Mouse (Mus musculus): ENCODE measurements around the gene Gm4302. TPM values are rescaled to one million over a fixed set of nuclear protein-coding genes. Genes with fewer than 3 reads are reported as not detected.
"Not testable (repeated sequence)": the region's sequence is repeated elsewhere in the genome, so short reads cannot be mapped to it uniquely, and the experiment has no call there.

Gm4302 gene
- not detected in 2 replicates for polyA plus RNA-seq (2014; fragmentation: Nextera tagmentation; extraction: Ambion mirVana)

DNA sequence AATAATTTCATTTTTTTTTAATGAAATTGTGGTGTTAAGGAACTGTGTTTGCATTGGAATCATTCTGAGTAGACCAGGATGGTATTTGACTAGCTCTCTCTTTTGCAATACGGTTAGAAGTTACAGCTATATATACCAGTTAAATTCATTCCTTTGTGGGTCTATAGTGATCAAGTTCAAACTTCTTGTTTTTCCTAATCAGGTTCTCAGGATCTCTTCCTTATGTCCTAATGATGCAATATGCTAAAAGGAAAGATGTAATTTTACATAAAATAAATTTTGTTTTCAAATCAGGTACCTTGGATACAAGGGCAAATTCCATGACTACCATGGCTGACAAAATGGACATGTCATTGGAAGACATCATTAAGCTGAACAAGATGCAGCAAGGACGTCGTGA, at the start of gene Gm4302:
Gene Gm4302 (plus strand): TSS at position 301 of the 400 bp plus-strand sequence.
- not testable (repeated sequence) for H3K27ac ChIP-seq (ENCODE audit: low read depth, low read length); H3K9me3 ChIP-seq (ENCODE audit: control insufficient read depth, low read length); DNase-seq (ENCODE audit: low spot score, missing footprints); ATAC-seq (ENCODE audit: low FRiP score); H3K9ac ChIP-seq (ENCODE audit: low read length); H3K4me2 ChIP-seq; H3K36me3 ChIP-seq (ENCODE audit: control insufficient read depth, insufficient read depth, low read length); H3K27me3 ChIP-seq (ENCODE audit: control insufficient read depth, insufficient read depth, low read length); H3K4me3 ChIP-seq (ENCODE audit: low read depth, low read length); H3K4me1 ChIP-seq (ENCODE audit: control insufficient read depth, insufficient read depth, low read length)
- WGBS = no CpG with 5 or more reads among the region's 3 CpGs

DNA sequence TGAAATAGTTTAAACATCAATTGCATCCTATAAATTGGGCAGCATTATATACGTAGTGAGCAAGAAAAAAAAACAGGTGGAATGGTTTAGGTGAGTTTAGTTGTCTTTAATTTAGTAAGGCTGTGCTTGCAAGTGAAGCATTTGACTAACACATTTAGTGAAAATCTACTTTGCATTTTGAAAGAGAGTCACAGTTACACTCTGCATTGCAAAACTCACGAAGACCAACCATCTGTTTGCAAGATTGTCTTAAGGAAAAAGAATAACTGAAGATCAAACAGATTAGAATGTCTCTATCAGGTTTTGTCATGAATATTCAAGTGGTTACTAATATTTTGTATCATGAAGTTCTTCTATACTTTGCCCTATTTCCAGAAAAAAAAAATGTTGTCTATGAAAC, 44.5 kb upstream of the Gm4302 start:
- Histone ChIP-seq H3K4me2 (no peak overlapping the region), H3K9me3 (ENCODE audit: control insufficient read depth, low read length) (no peaks in the 10 kb centered on the region), H3K4me1 (ENCODE audit: control insufficient read depth, insufficient read depth, low read length) (no peaks in the 10 kb centered on the region), H3K9ac (ENCODE audit: low read length) (no peak overlapping the region), H3K27ac (ENCODE audit: low read depth, low read length) (no peak overlapping the region), H3K36me3 (ENCODE audit: control insufficient read depth, insufficient read depth, low read length) (no peaks in the 10 kb centered on the region), H3K4me3 (ENCODE audit: low read depth, low read length) (no peak overlapping the region), H3K27me3 (ENCODE audit: control insufficient read depth, insufficient read depth, low read length) (no peaks in the 10 kb centered on the region)
- ATAC-seq (ENCODE audit: low FRiP score) (no peak), DNase-seq (ENCODE audit: low spot score, missing footprints) (no peak)
- WGBS = 89% methylated on average over 2 of the region's 2 CpGs

DNA sequence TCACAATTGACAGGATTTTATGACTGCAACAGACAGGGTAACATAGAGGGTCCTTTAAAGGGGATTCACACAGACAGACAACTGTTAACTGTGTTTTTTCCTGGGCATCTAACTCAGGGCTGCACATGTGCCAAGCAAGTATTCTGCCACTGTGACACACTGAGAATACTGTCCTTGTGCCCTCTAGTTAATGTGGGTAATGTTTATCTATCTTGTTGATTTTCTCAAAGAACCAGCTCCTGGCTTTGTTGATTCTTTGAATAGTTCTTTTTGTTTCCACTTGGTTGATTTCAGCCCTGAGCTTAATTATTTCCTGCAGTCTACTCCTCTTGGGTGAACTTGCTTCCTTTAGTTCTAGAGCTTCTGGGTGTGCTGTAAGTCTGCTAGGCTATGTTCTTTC, 40.5 kb upstream of the Gm4302 start:
- H3K4me1 ChIP-seq (ENCODE audit: control insufficient read depth, insufficient read depth, low read length); H3K4me3 ChIP-seq (ENCODE audit: low read depth, low read length); H3K4me2 ChIP-seq; H3K27me3 ChIP-seq (ENCODE audit: control insufficient read depth, insufficient read depth, low read length); DNase-seq (ENCODE audit: low spot score, missing footprints); H3K9ac ChIP-seq (ENCODE audit: low read length); H3K9me3 ChIP-seq (ENCODE audit: control insufficient read depth, low read length); H3K36me3 ChIP-seq (ENCODE audit: control insufficient read depth, insufficient read depth, low read length); ATAC-seq (ENCODE audit: low FRiP score); H3K27ac ChIP-seq (ENCODE audit: low read depth, low read length): not testable (repeated sequence)

DNA sequence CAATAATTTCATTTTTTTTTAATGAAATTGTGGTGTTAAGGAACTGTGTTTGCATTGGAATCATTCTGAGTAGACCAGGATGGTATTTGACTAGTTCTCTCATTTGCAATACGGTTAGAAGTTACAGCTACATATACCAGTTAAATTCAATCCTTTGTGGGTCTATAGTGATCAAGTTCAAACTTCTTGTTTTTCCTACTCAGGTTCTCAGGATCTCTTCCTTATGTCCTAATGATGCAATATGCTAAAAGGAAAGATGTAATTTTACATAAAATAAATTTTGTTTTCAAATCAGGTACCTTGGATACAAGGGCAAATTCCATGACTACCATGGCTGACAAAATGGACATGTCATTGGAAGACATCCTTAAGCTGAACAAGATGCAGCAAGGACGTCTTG, 5.3 kb upstream of the Gm4302 start, which contains the start of gene Gm4301:
Gene Gm4301 (plus strand): TSS at position 301 of the 400 bp plus-strand sequence.
- H3K4me2 ChIP-seq; H3K4me3 ChIP-seq (ENCODE audit: low read depth, low read length); ATAC-seq (ENCODE audit: low FRiP score); H3K27ac ChIP-seq (ENCODE audit: low read depth, low read length); DNase-seq (ENCODE audit: low spot score, missing footprints); H3K36me3 ChIP-seq (ENCODE audit: control insufficient read depth, insufficient read depth, low read length); H3K9ac ChIP-seq (ENCODE audit: low read length); H3K9me3 ChIP-seq (ENCODE audit: control insufficient read depth, low read length); H3K4me1 ChIP-seq (ENCODE audit: control insufficient read depth, insufficient read depth, low read length); H3K27me3 ChIP-seq (ENCODE audit: control insufficient read depth, insufficient read depth, low read length): not testable (repeated sequence)
- no CpG with 5 or more reads among the region's 2 CpGs for WGBS

- H3K4me1 ChIP-seq (ENCODE audit: control insufficient read depth, insufficient read depth, low read length); H3K27me3 ChIP-seq (ENCODE audit: control insufficient read depth, insufficient read depth, low read length); H3K9ac ChIP-seq (ENCODE audit: low read length); H3K4me3 ChIP-seq (ENCODE audit: low read depth, low read length); H3K27ac ChIP-seq (ENCODE audit: low read depth, low read length); DNase-seq (ENCODE audit: low spot score, missing footprints); H3K36me3 ChIP-seq (ENCODE audit: control insufficient read depth, insufficient read depth, low read length); ATAC-seq (ENCODE audit: low FRiP score); H3K4me2 ChIP-seq; H3K9me3 ChIP-seq (ENCODE audit: control insufficient read depth, low read length): not testable (repeated sequence)
- WGBS = no CpG with 5 or more reads among the region's 3 CpGs
Measured at GRCm38 (mm10) chr10:100345672-100346071, 5.0 kb downstream of the Gm4302 start, which contains the start of gene Gm4303. Gene Gm4303 (plus strand): TSS chr10:100345972.

DNA sequence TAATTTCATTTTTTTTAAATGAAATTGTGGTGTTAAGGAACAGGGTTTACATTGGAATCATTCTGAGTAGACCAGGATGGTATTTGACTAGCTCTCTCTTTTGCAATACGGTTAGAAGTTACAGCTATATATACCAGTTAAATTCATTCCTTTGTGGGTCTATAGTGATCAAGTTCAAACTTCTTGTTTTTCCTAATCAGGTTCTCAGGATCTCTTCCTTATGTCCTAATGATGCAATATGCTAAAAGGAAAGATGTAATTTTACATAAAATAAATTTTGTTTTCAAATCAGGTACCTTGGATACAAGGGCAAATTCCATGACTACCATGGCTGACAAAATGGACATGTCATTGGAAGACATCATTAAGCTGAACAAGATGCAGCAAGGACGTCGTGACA, 10.2 kb downstream of the Gm4302 start, which contains the start of gene Gm4305:
Gene Gm4305 (plus strand): TSS at position 301 of the 400 bp plus-strand sequence.
- ATAC-seq (ENCODE audit: low FRiP score); H3K27me3 ChIP-seq (ENCODE audit: control insufficient read depth, insufficient read depth, low read length); H3K4me3 ChIP-seq (ENCODE audit: low read depth, low read length); H3K9ac ChIP-seq (ENCODE audit: low read length); DNase-seq (ENCODE audit: low spot score, missing footprints); H3K9me3 ChIP-seq (ENCODE audit: control insufficient read depth, low read length); H3K27ac ChIP-seq (ENCODE audit: low read depth, low read length); H3K4me2 ChIP-seq; H3K4me1 ChIP-seq (ENCODE audit: control insufficient read depth, insufficient read depth, low read length); H3K36me3 ChIP-seq (ENCODE audit: control insufficient read depth, insufficient read depth, low read length): not testable (repeated sequence)
- WGBS = no CpG with 5 or more reads among the region's 3 CpGs

- H3K4me1 ChIP-seq (ENCODE audit: control insufficient read depth, insufficient read depth, low read length); H3K36me3 ChIP-seq (ENCODE audit: control insufficient read depth, insufficient read depth, low read length); H3K27ac ChIP-seq (ENCODE audit: low read depth, low read length); H3K9ac ChIP-seq (ENCODE audit: low read length); H3K4me2 ChIP-seq; H3K4me3 ChIP-seq (ENCODE audit: low read depth, low read length); ATAC-seq (ENCODE audit: low FRiP score); H3K9me3 ChIP-seq (ENCODE audit: control insufficient read depth, low read length); DNase-seq (ENCODE audit: low spot score, missing footprints); H3K27me3 ChIP-seq (ENCODE audit: control insufficient read depth, insufficient read depth, low read length): not testable (repeated sequence)
- 79% methylated on average over 2 of the region's 2 CpGs for WGBS
Measured at GRCm38 (mm10) chr10:100356841-100357240, 16.2 kb downstream of the Gm4302 start.

- not testable (repeated sequence) for H3K4me3 ChIP-seq (ENCODE audit: low read depth, low read length); H3K4me2 ChIP-seq; ATAC-seq (ENCODE audit: low FRiP score); H3K27ac ChIP-seq (ENCODE audit: low read depth, low read length); H3K4me1 ChIP-seq (ENCODE audit: control insufficient read depth, insufficient read depth, low read length); H3K27me3 ChIP-seq (ENCODE audit: control insufficient read depth, insufficient read depth, low read length); H3K36me3 ChIP-seq (ENCODE audit: control insufficient read depth, insufficient read depth, low read length); DNase-seq (ENCODE audit: low spot score, missing footprints); H3K9ac ChIP-seq (ENCODE audit: low read length); H3K9me3 ChIP-seq (ENCODE audit: control insufficient read depth, low read length)
- no CpG with 5 or more reads among the region's 3 CpGs for WGBS
Measured at GRCm38 (mm10) chr10:100361038-100361437, 20.4 kb downstream of the Gm4302 start, which contains the start of gene Gm4307. Gene Gm4307 (plus strand): TSS chr10:100361338.

DNA sequence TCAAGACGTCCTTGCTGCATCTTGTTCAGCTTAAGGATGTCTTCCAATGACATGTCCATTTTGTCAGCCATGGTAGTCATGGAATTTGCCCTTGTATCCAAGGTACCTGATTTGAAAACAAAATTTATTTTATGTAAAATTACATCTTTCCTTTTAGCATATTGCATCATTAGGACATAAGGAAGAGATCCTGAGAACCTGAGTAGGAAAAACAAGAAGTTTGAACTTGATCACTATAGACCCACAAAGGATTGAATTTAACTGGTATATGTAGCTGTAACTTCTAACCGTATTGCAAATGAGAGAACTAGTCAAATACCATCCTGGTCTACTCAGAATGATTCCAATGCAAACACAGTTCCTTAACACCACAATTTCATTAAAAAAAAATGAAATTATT, 41.8 kb downstream of the Gm4302 start, which contains the start of gene Gm4312:
Gene Gm4312 (minus strand): TSS at position 101 of the 400 bp plus-strand sequence.
- not testable (repeated sequence) for H3K27ac ChIP-seq (ENCODE audit: low read depth, low read length); H3K9me3 ChIP-seq (ENCODE audit: control insufficient read depth, low read length); ATAC-seq (ENCODE audit: low FRiP score); H3K9ac ChIP-seq (ENCODE audit: low read length); DNase-seq (ENCODE audit: low spot score, missing footprints); H3K27me3 ChIP-seq (ENCODE audit: control insufficient read depth, insufficient read depth, low read length); H3K4me3 ChIP-seq (ENCODE audit: low read depth, low read length); H3K4me2 ChIP-seq; H3K36me3 ChIP-seq (ENCODE audit: control insufficient read depth, insufficient read depth, low read length); H3K4me1 ChIP-seq (ENCODE audit: control insufficient read depth, insufficient read depth, low read length)
- WGBS = no CpG with 5 or more reads among the region's 2 CpGs

Data from midbrain, embryonic 11.5 days (tissue).